Mouse (Mus musculus): Measurements from ENCODE around the gene Samd7. TPM values are rescaled to one million over a fixed set of nuclear protein-coding genes. Genes with fewer than 3 reads are reported as not detected.

Gene Samd7
- polyA plus RNA-seq, 1 experiment from 2014 or later = not detected

GRCm38 (mm10) chr3:30725514-30725913, 20.6 kb upstream of the Samd7 start:
- 81% methylated on average over 7 of the region's 7 CpGs for WGBS (ENCODE audit: missing documents)

GRCm38 (mm10) chr3:30727209-30727608, 18.9 kb upstream of the Samd7 start:
- H3K4me3 ChIP-seq (ENCODE audit: inconsistent target) = no peak overlapping the region
- 76% methylated on average over 4 of the region's 4 CpGs for WGBS (ENCODE audit: missing documents)

More at GRCm38 (mm10) chr3:30725514-30725913, 20.6 kb upstream of the Samd7 start:
- Histone ChIP-seq H3K27ac (no peak overlapping the region), H3K36me3 (ENCODE audit: inconsistent target) (no peaks in the 10 kb centered on the region), H3K4me3 (ENCODE audit: inconsistent target) (no peak overlapping the region), H3K79me2 (ENCODE audit: inconsistent target) (no peaks in the 10 kb centered on the region)

GRCm38 (mm10) chr3:30729046-30729445, 17.0 kb upstream of the Samd7 start:
- no peak overlapping the region for H3K4me3 ChIP-seq (ENCODE audit: inconsistent target)
- WGBS (ENCODE audit: missing documents) = 86% methylated on average over 5 of the region's 5 CpGs
- no peak overlapping the region for H3K27ac ChIP-seq
- no peaks in the 10 kb centered on the region for H3K79me2 ChIP-seq (ENCODE audit: inconsistent target)
- no peaks in the 10 kb centered on the region for H3K36me3 ChIP-seq (ENCODE audit: inconsistent target)

More at GRCm38 (mm10) chr3:30727209-30727608, 18.9 kb upstream of the Samd7 start:
- H3K36me3 ChIP-seq (ENCODE audit: inconsistent target) = no peaks in the 10 kb centered on the region
- no peaks in the 10 kb centered on the region for H3K79me2 ChIP-seq (ENCODE audit: inconsistent target)
- H3K27ac ChIP-seq = no peak overlapping the region

- 93% methylated on average over 9 of the region's 9 CpGs for WGBS (ENCODE audit: missing documents)
- Histone ChIP-seq H3K4me3 (ENCODE audit: inconsistent target) (no peak overlapping the region), H3K27ac (no peak overlapping the region), H3K79me2 (ENCODE audit: inconsistent target) (no peaks in the 10 kb centered on the region), H3K36me3 (ENCODE audit: inconsistent target) (no peaks in the 10 kb centered on the region)
These were observed 9.3 kb upstream of the Samd7 start for GRCm38 (mm10) chr3:30736809-30737208.

GRCm38 (mm10) chr3:30741306-30741705, 4.8 kb upstream of the Samd7 start:
- Histone ChIP-seq H3K4me3 (ENCODE audit: inconsistent target) (no peak overlapping the region), H3K27ac (no peak overlapping the region), H3K79me2 (ENCODE audit: inconsistent target) (no peaks in the 10 kb centered on the region), H3K36me3 (ENCODE audit: inconsistent target) (no peaks in the 10 kb centered on the region)
- 90% methylated on average over 6 of the region's 6 CpGs for WGBS (ENCODE audit: missing documents)

GRCm38 (mm10) chr3:30742891-30743290, 3.2 kb upstream of the Samd7 start:
- H3K79me2 ChIP-seq (ENCODE audit: inconsistent target) = no peaks in the 10 kb centered on the region
- no peak overlapping the region for H3K4me3 ChIP-seq (ENCODE audit: inconsistent target)
- H3K27ac ChIP-seq = no peak overlapping the region
- H3K36me3 ChIP-seq (ENCODE audit: inconsistent target) = no peaks in the 10 kb centered on the region
- WGBS (ENCODE audit: missing documents) = 88% methylated on average over 7 of the region's 7 CpGs

GRCm38 (mm10) chr3:30748316-30748715, 2.2 kb downstream of the Samd7 start:
- no peaks in the 10 kb centered on the region for H3K79me2 ChIP-seq (ENCODE audit: inconsistent target)
- no peak overlapping the region for H3K27ac ChIP-seq
- H3K36me3 ChIP-seq (ENCODE audit: inconsistent target) = no peaks in the 10 kb centered on the region
- H3K4me3 ChIP-seq (ENCODE audit: inconsistent target) = no peak overlapping the region
- WGBS (ENCODE audit: missing documents) = 92% methylated on average over 9 of the region's 9 CpGs

- Histone ChIP-seq H3K27ac (no peak overlapping the region), H3K4me3 (ENCODE audit: inconsistent target) (no peak overlapping the region), H3K36me3 (ENCODE audit: inconsistent target) (no peaks in the 10 kb centered on the region), H3K79me2 (ENCODE audit: inconsistent target) (no peaks in the 10 kb centered on the region)
- 100% methylated on average over 4 of the region's 4 CpGs for WGBS (ENCODE audit: missing documents)
These were observed 8.6 kb downstream of the Samd7 start for GRCm38 (mm10) chr3:30754696-30755095.

- Histone ChIP-seq H3K79me2 (ENCODE audit: inconsistent target) (no peaks in the 10 kb centered on the region), H3K27ac (no peak overlapping the region), H3K36me3 (ENCODE audit: inconsistent target) (no peaks in the 10 kb centered on the region), H3K4me3 (ENCODE audit: inconsistent target) (no peak overlapping the region)
- WGBS (ENCODE audit: missing documents) = 50% methylated on average over 4 of the region's 4 CpGs
These were observed 18.8 kb downstream of the Samd7 start for GRCm38 (mm10) chr3:30764877-30765276.

- Histone ChIP-seq H3K36me3 (ENCODE audit: inconsistent target) (no peaks in the 10 kb centered on the region), H3K27ac (no peak overlapping the region), H3K79me2 (ENCODE audit: inconsistent target) (no peaks in the 10 kb centered on the region), H3K4me3 (ENCODE audit: inconsistent target) (no peak overlapping the region)
- WGBS (ENCODE audit: missing documents) = 20% methylated on average over 10 of the region's 10 CpGs
These were observed 19.4 kb downstream of the Samd7 start for GRCm38 (mm10) chr3:30765311-30766027.

GRCm38 (mm10) chr3:30766177-30766576, 20.1 kb downstream of the Samd7 start:
- H3K27ac ChIP-seq = no peak overlapping the region
- WGBS (ENCODE audit: missing documents) = 17% methylated on average over 7 of the region's 7 CpGs

GRCm38 (mm10) chr3:30767271-30767670, 21.2 kb downstream of the Samd7 start:
- Histone ChIP-seq H3K4me3 (ENCODE audit: inconsistent target) (no peak overlapping the region), H3K27ac (no peak overlapping the region), H3K79me2 (ENCODE audit: inconsistent target) (no peaks in the 10 kb centered on the region), H3K36me3 (ENCODE audit: inconsistent target) (no peaks in the 10 kb centered on the region)
- whole genome bisulfite sequencing (ENCODE audit: missing documents) = 93% methylated on average over 6 of the region's 6 CpGs

More at GRCm38 (mm10) chr3:30766177-30766576, 20.1 kb downstream of the Samd7 start:
- Histone ChIP-seq H3K36me3 (ENCODE audit: inconsistent target) (no peaks in the 10 kb centered on the region), H3K79me2 (ENCODE audit: inconsistent target) (no peaks in the 10 kb centered on the region), H3K4me3 (ENCODE audit: inconsistent target) (no peak overlapping the region)

- no peak overlapping the region for H3K27ac ChIP-seq
- no peaks in the 10 kb centered on the region for H3K36me3 ChIP-seq (ENCODE audit: inconsistent target)
- no peaks in the 10 kb centered on the region for H3K79me2 ChIP-seq (ENCODE audit: inconsistent target)
- no peak overlapping the region for H3K4me3 ChIP-seq (ENCODE audit: inconsistent target)
- WGBS (ENCODE audit: missing documents) = 91% methylated on average over 10 of the region's 10 CpGs
These were observed 23.8 kb downstream of the Samd7 start for GRCm38 (mm10) chr3:30769755-30770515.

- Histone ChIP-seq H3K79me2 (ENCODE audit: inconsistent target) (no peaks in the 10 kb centered on the region), H3K36me3 (ENCODE audit: inconsistent target) (no peaks in the 10 kb centered on the region), H3K27ac (no peak overlapping the region), H3K4me3 (ENCODE audit: inconsistent target) (no peak overlapping the region)
- WGBS (ENCODE audit: missing documents) = 92% methylated on average over 1 of the region's 1 CpGs
These were observed 25.5 kb downstream of the Samd7 start for GRCm38 (mm10) chr3:30771560-30771959.

- Histone ChIP-seq H3K79me2 (ENCODE audit: inconsistent target) (no peaks in the 10 kb centered on the region), H3K4me3 (ENCODE audit: inconsistent target) (no peak overlapping the region), H3K27ac (no peak overlapping the region), H3K36me3 (ENCODE audit: inconsistent target) (no peaks in the 10 kb centered on the region)
- 92% methylated on average over 4 of the region's 4 CpGs for WGBS (ENCODE audit: missing documents)
These were observed 26.5 kb downstream of the Samd7 start for GRCm38 (mm10) chr3:30772631-30773030.
